Comparison of ENCODE assay signal across 35 mouse cellular contexts in genomic region chr9:76234899-76235298, GRCm38 (mm10). TPM values are rescaled to one million over a fixed set of nuclear protein-coding genes. Genes with fewer than 3 reads are reported as not detected.
DNase-seq lines count a peak whose midpoint lies in the region; ATAC-seq and TF ChIP-seq lines count a peak whose summit lies in the region.
"Had no signal": no experiment of that assay in that cellular context is flagged by ENCODE, and none has a peak within 500 bp of the region (broad histone marks: within the 10 kb centered on the region; RNA-seq: fewer than 3 reads in every experiment).

No protein-coding gene starts in this region.

- ATAC-seq in midbrain, postnatal 0 days (ENCODE audit: low FRiP score) = no peak
- no peak for ATAC-seq in G1E (ENCODE audit: extremely low read depth, insufficient number of reproducible peaks, low FRiP score, poor library complexity, severe bottlenecking)
- peak; percentile 63 for ATAC-seq in limb, embryonic 11.5 days (ENCODE audit: insufficient number of reproducible peaks, low FRiP score, low TSS enrichment, low read depth)
- ATAC-seq: CD4-positive, CD25-positive, alpha-beta regulatory T cell, adult 4 months; hindbrain, embryonic 16.5 days; intestine, embryonic 16.5 days; liver, embryonic 12.5 days; Patski had no signal

- H3K9ac ChIP-seq in midbrain, postnatal 0 days (replicated peaks; ENCODE audit: low read length, poor library complexity, severe bottlenecking) = no peak overlapping the region
- H3K9ac ChIP-seq in limb, embryonic 11.5 days (ENCODE audit: low read length) = no peak overlapping the region
- H3K9ac ChIP-seq: heart, embryonic 15.5 days; liver, embryonic 12.5 days had no signal

- DNase-seq in heart, adult 11 months = peak; percentile 85
- no peak for DNase-seq in heart, adult 18-20 months
- peak; percentile 13 for DNase-seq in midbrain, embryonic 10.5 days (ENCODE audit: low spot score)
- no peak for DNase-seq in midbrain, postnatal 0 days (ENCODE audit: low spot score)
- DNase-seq in G1E (ENCODE audit: low spot score) = no peak
- peak; percentile 46 for DNase-seq in limb, embryonic 11.5 days (ENCODE audit: low spot score)
- DNase-seq in cerebellum, postnatal 4 days (ENCODE audit: low spot score in 2 of 2) = no peak
- DNase-seq: cerebellum, adult 11-12 months; cerebellum, postnatal 10 days; gastrocnemius, postnatal 36 days; heart, postnatal 36 days; kidney, adult 9 months; kidney, postnatal 14 days; left cerebral cortex, postnatal 4 days; lung, adult 18-20 months; lung, postnatal 4 days; retina, postnatal 1 day; thymus, postnatal 36 days had no signal

- H3K4me1 ChIP-seq in midbrain, embryonic 10.5 days = peaks cover 23% of the 10 kb centered on the region
- H3K4me1 ChIP-seq in midbrain, postnatal 0 days (ENCODE audit: insufficient read depth, low read length) = no peaks in the 10 kb centered on the region
- peaks cover 40% of the 10 kb centered on the region for H3K4me1 ChIP-seq in G1E (ENCODE audit: insufficient read depth, low read depth, low read length)
- peaks cover 14% of the 10 kb centered on the region; the same call in 1 of the 2 replicates for H3K4me1 ChIP-seq in limb, embryonic 11.5 days (ENCODE audit: control insufficient read depth, insufficient read depth, low read length)

- H3K4me2 ChIP-seq in midbrain, postnatal 0 days (ENCODE audit: low read depth, low read length, poor library complexity, severe bottlenecking) = no peak overlapping the region
- no peak overlapping the region for H3K4me2 ChIP-seq in limb, embryonic 11.5 days (ENCODE audit: low read depth, severe bottlenecking)
- H3K4me2 ChIP-seq: heart, embryonic 15.5 days; liver, embryonic 12.5 days had no signal

- H3K9me3 ChIP-seq in midbrain, embryonic 10.5 days (replicated peaks) = no peaks in the 10 kb centered on the region
- H3K9me3 ChIP-seq in midbrain, postnatal 0 days (ENCODE audit: low read length) = no peaks in the 10 kb centered on the region
- no peaks in the 10 kb centered on the region for H3K9me3 ChIP-seq in G1E (replicated peaks)
- no peaks in the 10 kb centered on the region for H3K9me3 ChIP-seq in limb, embryonic 11.5 days (ENCODE audit: control insufficient read depth, low read length)
- H3K9me3 ChIP-seq: forebrain, embryonic 10.5 days; heart, embryonic 15.5 days; liver, embryonic 12.5 days had no signal

- no peaks in the 10 kb centered on the region for H3K27me3 ChIP-seq in midbrain, embryonic 10.5 days (ENCODE audit: low read depth, poor library complexity, severe bottlenecking)
- H3K27me3 ChIP-seq in midbrain, postnatal 0 days (ENCODE audit: insufficient read depth, low read length) = no peaks in the 10 kb centered on the region
- H3K27me3 ChIP-seq in G1E (ENCODE audit: insufficient read depth, low read length) = no peaks in the 10 kb centered on the region
- H3K27me3 ChIP-seq in limb, embryonic 11.5 days (ENCODE audit: control insufficient read depth, insufficient read depth, low read length) = no peaks in the 10 kb centered on the region
- H3K27me3 ChIP-seq: heart, embryonic 15.5 days; liver, embryonic 12.5 days had no signal

- no peaks in the 10 kb centered on the region for H3K36me3 ChIP-seq in midbrain, embryonic 10.5 days
- no peaks in the 10 kb centered on the region for H3K36me3 ChIP-seq in midbrain, postnatal 0 days (ENCODE audit: insufficient read depth, low read length)
- H3K36me3 ChIP-seq in G1E (replicated peaks) = no peaks in the 10 kb centered on the region
- no peaks in the 10 kb centered on the region for H3K36me3 ChIP-seq in limb, embryonic 11.5 days (ENCODE audit: control insufficient read depth, insufficient read depth, low read length)
- H3K36me3 ChIP-seq: forebrain, embryonic 10.5 days; heart, embryonic 15.5 days; liver, embryonic 12.5 days had no signal

- 66% methylated on average over 7 of the region's 7 CpGs for WGBS in midbrain, embryonic 10.5 days
- 70% methylated on average over 7 of the region's 7 CpGs for whole genome bisulfite sequencing in midbrain, postnatal 0 days
- WGBS in limb, embryonic 11.5 days = 33% methylated on average over 7 of the region's 7 CpGs

- no peak for TF ChIP-seq CTCF in midbrain, postnatal 0 days (IDR thresholded peaks at IDR 0.05)
- no peak for TF ChIP-seq CTCF in G1E (IDR thresholded peaks at IDR 0.05; ENCODE audit: low read depth, low read length)

- no peak overlapping the region for H3K27ac ChIP-seq in midbrain, embryonic 10.5 days (replicated peaks)
- H3K27ac ChIP-seq in midbrain, postnatal 0 days (ENCODE audit: low read depth, low read length) = no peak overlapping the region
- H3K27ac ChIP-seq in limb, embryonic 11.5 days (replicated peaks; ENCODE audit: low read depth, low read length) = no peak overlapping the region
- H3K27ac ChIP-seq: forebrain, embryonic 10.5 days; heart, embryonic 15.5 days had no signal

- no peak overlapping the region for H3K4me3 ChIP-seq in midbrain, embryonic 10.5 days
- H3K4me3 ChIP-seq in midbrain, postnatal 0 days (ENCODE audit: low read depth, low read length) = no peak overlapping the region
- H3K4me3 ChIP-seq in G1E (ENCODE audit: low read depth, low read length) = peak overlapping the region; percentile 4; the same call in 1 of the 2 replicates
- H3K4me3 ChIP-seq in limb, embryonic 11.5 days (ENCODE audit: low read depth, low read length) = no peak overlapping the region
- H3K4me3 ChIP-seq: forebrain, embryonic 10.5 days; heart, embryonic 15.5 days; liver, embryonic 12.5 days had no signal

RNA-seq across cellular contexts. Expression of gene Gfral, which starts 21.4 kb away (rescaled TPM):
- total RNA-seq in heart, adult 18-20 months (2021) = not detected
- polyA plus RNA-seq in midbrain, embryonic 10.5 days (2016; fragmentation: Nextera tagmentation; extraction: Ambion mirVana) = not detected in 2 replicates
- not detected in 2 replicates for total RNA-seq in midbrain, postnatal 0 days (2014; rRNA removed)
- polyA plus RNA-seq in midbrain, postnatal 0 days (2015; fragmentation: Nextera tagmentation; extraction: Ambion mirVana) = 0.09 TPM in 1 of 2 replicates, not detected in the other
- not detected in 2 replicates for total RNA-seq in G1E (2014; fragmentation: Nextera tagmentation)
- total RNA-seq in G1E (2017) = not detected in 2 replicates
- not detected in 2 replicates for polyA plus RNA-seq in G1E (2012)
- not detected in 2 replicates for polyA plus RNA-seq in limb, embryonic 11.5 days (2014; fragmentation: Nextera tagmentation; extraction: Ambion mirVana)
- total RNA-seq: adrenal gland, adult 18-20 months; adrenal gland, postnatal 4 days; ES-E14; gastrocnemius, postnatal 36 days; heart, postnatal 36 days; layer of hippocampus, adult 18-20 months; left cerebral cortex, adult 8-10 months; left cerebral cortex, postnatal 4 days; monocyte, adult 5-6 weeks had no signal
- polyA plus RNA-seq: CD4-positive, CD25-positive, alpha-beta regulatory T cell, adult 4 months; embryonic facial prominence, embryonic 11.5 days; forebrain, embryonic 10.5 days; heart, embryonic 15.5 days; hindbrain, embryonic 16.5 days; intestine, embryonic 16.5 days; liver, embryonic 12.5 days; neural tube, embryonic 11.5 days; Patski; spleen, adult 2 months; testis, adult 2 months had no signal

Comparison
In these comparisons a context has a peak if more than half of its experiments do, and no peak if none do; other contexts are left out.
1. DNase-seq: peak in heart, adult 11 months (single experiment), midbrain, embryonic 10.5 days (single experiment) and limb, embryonic 11.5 days (single experiment); none in heart, adult 18-20 months (0 of 2), midbrain, postnatal 0 days (single experiment), G1E (single experiment) and cerebellum, postnatal 4 days (0 of 2).